Mouse (Mus musculus): ENCODE results near the gene Sdccag8. TPM values are rescaled to one million over a fixed set of nuclear protein-coding genes. Genes with fewer than 3 reads are reported as not detected.

The Sdccag8 gene
- total RNA-seq, 2 experiments from 2014 or later: 10.5 to 23.4 TPM

GRCm38 (mm10) chr1:176997711-176998689, 183.5 kb downstream of the Sdccag8 start:
- ATAC-seq (replicated peaks; ENCODE audit: poor library complexity, severe bottlenecking): no peak

GRCm38 (mm10) chr1:176999011-176999410, 184.6 kb downstream of the Sdccag8 start:
- ATAC-seq (replicated peaks; ENCODE audit: poor library complexity, severe bottlenecking): peak; percentile 33

- ATAC-seq (replicated peaks; ENCODE audit: poor library complexity, severe bottlenecking): no peak
These were observed 188.5 kb downstream of the Sdccag8 start for GRCm38 (mm10) chr1:177002951-177003350.

GRCm38 (mm10) chr1:177004041-177004741, 189.7 kb downstream of the Sdccag8 start:
- no peak for ATAC-seq (replicated peaks; ENCODE audit: poor library complexity, severe bottlenecking)

GRCm38 (mm10) chr1:177007405-177007804, 192.9 kb downstream of the Sdccag8 start:
- ATAC-seq (replicated peaks; ENCODE audit: poor library complexity, severe bottlenecking): no peak

GRCm38 (mm10) chr1:177008777-177009176, 194.3 kb downstream of the Sdccag8 start:
- peak; percentile 48 for ATAC-seq (replicated peaks; ENCODE audit: poor library complexity, severe bottlenecking)

- no peak for ATAC-seq (replicated peaks; ENCODE audit: poor library complexity, severe bottlenecking)
These were observed 195.6 kb downstream of the Sdccag8 start for GRCm38 (mm10) chr1:177010041-177010440.

GRCm38 (mm10) chr1:177010607-177011302, 196.3 kb downstream of the Sdccag8 start:
- no peak for ATAC-seq (replicated peaks; ENCODE audit: poor library complexity, severe bottlenecking)

GRCm38 (mm10) chr1:177011688-177012087, 197.2 kb downstream of the Sdccag8 start:
- ATAC-seq (replicated peaks; ENCODE audit: poor library complexity, severe bottlenecking): 0 out of 2 replicates have a peak, but pooled peaks have one; percentile 8

- no peak for ATAC-seq (replicated peaks; ENCODE audit: poor library complexity, severe bottlenecking)
These were observed 198.3 kb downstream of the Sdccag8 start for GRCm38 (mm10) chr1:177012774-177013173.

GRCm38 (mm10) chr1:177013313-177013712, 198.9 kb downstream of the Sdccag8 start:
- no peak for ATAC-seq (replicated peaks; ENCODE audit: poor library complexity, severe bottlenecking)

GRCm38 (mm10) chr1:177013776-177014175, 199.3 kb downstream of the Sdccag8 start:
- no peak for ATAC-seq (replicated peaks; ENCODE audit: poor library complexity, severe bottlenecking)

- ATAC-seq (replicated peaks; ENCODE audit: poor library complexity, severe bottlenecking): no peak
These were observed 199.9 kb downstream of the Sdccag8 start for GRCm38 (mm10) chr1:177014346-177014745.

GRCm38 (mm10) chr1:177014921-177015439, 200.5 kb downstream of the Sdccag8 start:
- ATAC-seq (replicated peaks; ENCODE audit: poor library complexity, severe bottlenecking): no peak

GRCm38 (mm10) chr1:177015917-177016316, 201.5 kb downstream of the Sdccag8 start:
- ATAC-seq (replicated peaks; ENCODE audit: poor library complexity, severe bottlenecking): no peak

GRCm38 (mm10) chr1:177016729-177017128, 202.3 kb downstream of the Sdccag8 start:
- ATAC-seq (replicated peaks; ENCODE audit: poor library complexity, severe bottlenecking): no peak

GRCm38 (mm10) chr1:177018750-177019149, 204.3 kb downstream of the Sdccag8 start:
- no peak for ATAC-seq (replicated peaks; ENCODE audit: poor library complexity, severe bottlenecking)

- ATAC-seq (replicated peaks; ENCODE audit: poor library complexity, severe bottlenecking): no peak
These were observed 205.2 kb downstream of the Sdccag8 start for GRCm38 (mm10) chr1:177019668-177020067.

- ATAC-seq (replicated peaks; ENCODE audit: poor library complexity, severe bottlenecking): no peak
These were observed 208.3 kb downstream of the Sdccag8 start for GRCm38 (mm10) chr1:177022751-177023150.

- ATAC-seq (replicated peaks; ENCODE audit: poor library complexity, severe bottlenecking): no peak
These were observed 213.2 kb downstream of the Sdccag8 start for GRCm38 (mm10) chr1:177027706-177028105.

Data from granulocyte monocyte progenitor cell, adult 5-6 weeks (primary cell).